Mouse (Mus musculus) c-Kit-positive CD71-positive TER-119-positive erythroid progenitor cells, embryonic 14.5 days (primary cell): ENCODE data around the gene Cd163l1.

Experiments used
- DNase-seq: peaks from one replicate; pipeline ENCODE4 v3.0.0-alpha.2; 2013; ENCODE audit warnings: low spot score

Gene Cd163l1

GRCm38 (mm10) chr7:140220375-140220774 is 2.3 kb downstream of the Cd163l1 start:
- no peak for DNase-seq

GRCm38 (mm10) chr7:140224209-140224608 is 6.1 kb downstream of the Cd163l1 start:
- DNase-seq, result no peak

GRCm38 (mm10) chr7:140228476-140228875 is 10.4 kb downstream of the Cd163l1 start:
- no peak for DNase-seq

GRCm38 (mm10) chr7:140231026-140231425 is 13.0 kb downstream of the Cd163l1 start:
- no peak for DNase-seq

DNA sequence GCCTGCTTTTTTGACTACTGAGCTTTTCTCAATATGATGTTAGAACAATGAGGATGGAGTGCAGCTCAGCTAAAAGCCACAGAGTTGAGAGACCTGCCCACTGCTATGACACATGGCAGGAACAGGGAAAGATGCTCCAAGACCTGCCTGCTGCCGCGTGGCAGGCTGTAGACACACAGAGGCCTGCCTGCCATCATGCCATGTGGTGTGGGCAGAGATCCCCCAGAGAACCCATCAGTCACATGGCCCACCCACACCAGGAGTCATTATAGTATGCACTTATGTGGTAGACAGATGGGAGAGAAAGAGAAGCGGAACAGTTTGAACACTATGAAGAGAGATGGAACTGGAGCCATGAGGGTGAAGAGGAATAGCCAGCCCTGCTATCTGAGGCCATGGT is 15.6 kb downstream of the Cd163l1 start:
- DNase-seq, result no peak

GRCm38 (mm10) chr7:140247216-140247615 is 29.1 kb downstream of the Cd163l1 start, which contains the start of gene 5830411N06Rik:
Gene 5830411N06Rik, plus strand, starts transcription at chr7:140247284.
- DNase-seq, result no peak

- DNase-seq, result no peak
These were observed 35.8 kb downstream of the Cd163l1 start for GRCm38 (mm10) chr7:140253780-140254299.
